Mouse (Mus musculus): ENCODE data around the gene Kantr. TPM values are rescaled to one million over a fixed set of nuclear protein-coding genes. Genes with fewer than 3 reads are reported as not detected.

Kantr gene
- polyA plus RNA-seq (2015; fragmentation: Nextera tagmentation; extraction: Ambion mirVana) = 2.5 and 2.9 TPM in 2 replicates

- peak within 1 kb of the TSS; percentile 74 for H3K4me2 ChIP-seq
- DNase-seq = peak; percentile 72
- H3K27me3 ChIP-seq = peaks cover 15% of the 10 kb centered on the region
- H3K4me3 ChIP-seq (replicated peaks) = peak within 1 kb of the TSS; percentile 68
- H3K4me1 ChIP-seq (replicated peaks) = peaks cover 8% of the 10 kb centered on the region; the same call in 1 of the 2 replicates
- peak within 1 kb of the TSS; percentile 71 for H3K9ac ChIP-seq
- no peaks in the 10 kb centered on the region for H3K9me3 ChIP-seq (replicated peaks)
- H3K27ac ChIP-seq = peak within 1 kb of the TSS; percentile 9; the same call in 1 of the 2 replicates
- peak; percentile 100 for ATAC-seq (ENCODE audit: low read depth)
- 4% methylated on average over 29 of the region's 29 CpGs for WGBS (ENCODE audit: insufficient replicate concordance)
- no peaks in the 10 kb centered on the region for H3K36me3 ChIP-seq
Observed at GRCm38 (mm10) chrX:152326996-152327688, at the start of gene Kantr. Kantr (minus strand) TSS chrX:152327495.

GRCm38 (mm10) chrX:152368397-152369273, 41.3 kb upstream of the Kantr start, which contains the start of gene Gpr173:
Gpr173 (minus strand) TSS chrX:152368704.
- Histone ChIP-seq H3K9ac (no peak within 1 kb of the TSS), H3K4me3 (replicated peaks) (peak within 1 kb of the TSS; percentile 30), H3K9me3 (replicated peaks) (no peaks in the 10 kb centered on the region), H3K27ac (no peak within 1 kb of the TSS), H3K36me3 (no peaks in the 10 kb centered on the region), H3K4me1 (replicated peaks) (no peaks in the 10 kb centered on the region), H3K4me2 (peak within 1 kb of the TSS; percentile 25), H3K27me3 (peaks cover 35% of the 10 kb centered on the region)
- DNase-seq = no peak
- peak; percentile 63; the same call in 1 of the 2 replicates for ATAC-seq (ENCODE audit: low read depth)
- WGBS (ENCODE audit: insufficient replicate concordance) = 16% methylated on average over 20 of the region's 24 CpGs

GRCm38 (mm10) chrX:152368054-152368396, 40.7 kb upstream of the Kantr start:
- H3K4me2 ChIP-seq = peak overlapping the region; percentile 25
- H3K4me1 ChIP-seq (replicated peaks) = no peaks in the 10 kb centered on the region
- peaks cover 33% of the 10 kb centered on the region for H3K27me3 ChIP-seq
- peak overlapping the region; percentile 30 for H3K4me3 ChIP-seq (replicated peaks)
- no peak for DNase-seq
- H3K27ac ChIP-seq = no peak overlapping the region
- no peaks in the 10 kb centered on the region for H3K9me3 ChIP-seq (replicated peaks)
- no peaks in the 10 kb centered on the region for H3K36me3 ChIP-seq
- 25% methylated on average over 3 of the region's 4 CpGs for WGBS (ENCODE audit: insufficient replicate concordance)
- no peak overlapping the region for H3K9ac ChIP-seq
- no peak for ATAC-seq (ENCODE audit: low read depth)

GRCm38 (mm10) chrX:152366418-152366817, 39.1 kb upstream of the Kantr start:
- H3K27me3 ChIP-seq = peaks cover 33% of the 10 kb centered on the region
- no peak overlapping the region for H3K4me2 ChIP-seq
- H3K9ac ChIP-seq = no peak overlapping the region
- H3K9me3 ChIP-seq (replicated peaks) = no peaks in the 10 kb centered on the region
- no peak overlapping the region for H3K4me3 ChIP-seq (replicated peaks)
- 43% methylated on average over 2 of the region's 2 CpGs for WGBS (ENCODE audit: insufficient replicate concordance)
- DNase-seq = no peak
- no peaks in the 10 kb centered on the region for H3K4me1 ChIP-seq (replicated peaks)
- ATAC-seq (ENCODE audit: low read depth) = no peak
- no peak overlapping the region for H3K27ac ChIP-seq
- H3K36me3 ChIP-seq = no peaks in the 10 kb centered on the region

- Histone ChIP-seq H3K27me3 (peaks cover 8% of the 10 kb centered on the region; the same call in 1 of the 2 replicates), H3K4me1 (replicated peaks) (no peaks in the 10 kb centered on the region), H3K9me3 (replicated peaks) (no peaks in the 10 kb centered on the region), H3K36me3 (no peaks in the 10 kb centered on the region), H3K27ac (no peak overlapping the region), H3K4me2 (no peak overlapping the region), H3K4me3 (replicated peaks) (no peak overlapping the region), H3K9ac (no peak overlapping the region)
- DNase-seq (peak; percentile 29), ATAC-seq (ENCODE audit: low read depth) (peak; percentile 54)
- WGBS (ENCODE audit: insufficient replicate concordance) = 17% methylated on average over 5 of the region's 5 CpGs
Observed at GRCm38 (mm10) chrX:152352553-152353153, 25.4 kb upstream of the Kantr start.

- Histone ChIP-seq H3K27me3 (peaks cover 40% of the 10 kb centered on the region; the same call in 1 of the 2 replicates), H3K4me2 (no peak overlapping the region), H3K4me3 (replicated peaks) (no peak overlapping the region), H3K9me3 (replicated peaks) (no peaks in the 10 kb centered on the region), H3K27ac (no peak overlapping the region), H3K9ac (no peak overlapping the region), H3K36me3 (no peaks in the 10 kb centered on the region), H3K4me1 (replicated peaks) (no peaks in the 10 kb centered on the region)
- no peak for DNase-seq
- WGBS (ENCODE audit: insufficient replicate concordance) = 87% methylated on average over 14 of the region's 14 CpGs
- no peak for ATAC-seq (ENCODE audit: low read depth)
Observed at GRCm38 (mm10) chrX:152347041-152347440, 19.7 kb upstream of the Kantr start.

GRCm38 (mm10) chrX:152346587-152346986, 19.3 kb upstream of the Kantr start:
- Histone ChIP-seq H3K4me2 (no peak overlapping the region), H3K9ac (no peak overlapping the region), H3K4me1 (replicated peaks) (no peaks in the 10 kb centered on the region), H3K4me3 (replicated peaks) (no peak overlapping the region), H3K27ac (no peak overlapping the region), H3K9me3 (replicated peaks) (no peaks in the 10 kb centered on the region), H3K36me3 (no peaks in the 10 kb centered on the region), H3K27me3 (peaks cover 40% of the 10 kb centered on the region; the same call in 1 of the 2 replicates)
- 83% methylated on average over 15 of the region's 15 CpGs for WGBS (ENCODE audit: insufficient replicate concordance)
- ATAC-seq (ENCODE audit: low read depth) (no peak), DNase-seq (no peak)

- Histone ChIP-seq H3K27me3 (peaks cover 32% of the 10 kb centered on the region; the same call in 1 of the 2 replicates), H3K36me3 (0 out of 2 replicates have a peak, but pooled peaks cover 2% of the 10 kb centered on the region), H3K27ac (0 out of 2 replicates have a peak overlapping the region, but pooled peaks have one; percentile 59), H3K9me3 (replicated peaks) (no peaks in the 10 kb centered on the region), H3K4me2 (peak overlapping the region; percentile 81), H3K9ac (peak overlapping the region; percentile 50), H3K4me1 (replicated peaks) (peaks cover 7% of the 10 kb centered on the region; the same call in 1 of the 2 replicates), H3K4me3 (replicated peaks) (peak overlapping the region; percentile 66)
- DNase-seq (no peak), ATAC-seq (ENCODE audit: low read depth) (no peak)
- 25% methylated on average over 6 of the region's 6 CpGs for WGBS (ENCODE audit: insufficient replicate concordance)
Observed at GRCm38 (mm10) chrX:152342903-152343302, 15.6 kb upstream of the Kantr start.

GRCm38 (mm10) chrX:152342358-152342901, 15.1 kb upstream of the Kantr start, which contains the start of gene Tspyl2:
Tspyl2 (minus strand) TSS chrX:152342425.
- WGBS (ENCODE audit: insufficient replicate concordance) = 9% methylated on average over 17 of the region's 27 CpGs
- Histone ChIP-seq H3K4me3 (replicated peaks) (peak within 1 kb of the TSS; percentile 66), H3K36me3 (0 out of 2 replicates have a peak, but pooled peaks cover 2% of the 10 kb centered on the region), H3K9ac (peak within 1 kb of the TSS; percentile 76), H3K9me3 (replicated peaks) (no peaks in the 10 kb centered on the region), H3K4me1 (replicated peaks) (peaks cover 7% of the 10 kb centered on the region; the same call in 1 of the 2 replicates), H3K27me3 (peaks cover 30% of the 10 kb centered on the region; the same call in 1 of the 2 replicates), H3K4me2 (peak within 1 kb of the TSS; percentile 81), H3K27ac (peak within 1 kb of the TSS; percentile 59)
- ATAC-seq (ENCODE audit: low read depth) (peak; percentile 98), DNase-seq (peak; percentile 87)

GRCm38 (mm10) chrX:152341496-152341895, 14.2 kb upstream of the Kantr start:
- Histone ChIP-seq H3K9ac (peak overlapping the region; percentile 76), H3K4me2 (peak overlapping the region; percentile 81), H3K36me3 (0 out of 2 replicates have a peak, but pooled peaks cover 2% of the 10 kb centered on the region), H3K4me1 (replicated peaks) (peaks cover 13% of the 10 kb centered on the region), H3K9me3 (replicated peaks) (no peaks in the 10 kb centered on the region), H3K4me3 (replicated peaks) (peak overlapping the region; percentile 66), H3K27ac (no peak overlapping the region), H3K27me3 (peaks cover 31% of the 10 kb centered on the region; the same call in 1 of the 2 replicates)
- no peak for ATAC-seq (ENCODE audit: low read depth)
- DNase-seq = peak; percentile 3
- 32% methylated on average over 11 of the region's 11 CpGs for WGBS (ENCODE audit: insufficient replicate concordance)
